Mouse (Mus musculus) MEL (cell line): Measurements from ENCODE around the gene Phxr2.

Experiments used
- POLR2A ChIP-seq, 2 experiments: IDR thresholded peaks; 2 replicates each; pipeline ENCODE4 v1.6.1; 2011 to 2012; ENCODE audit warnings: low read length in 2 of 2, mild to moderate bottlenecking in 2 of 2, control low read depth in 1 of 2, improper control_type of control experiment in 1 of 2, low read depth in 1 of 2, moderate library complexity in 1 of 2; ENCODE audit not compliant: control insufficient read depth in 1 of 2, insufficient read depth in 1 of 2, poor library complexity in 1 of 2
- TAL1 ChIP-seq: IDR thresholded peaks from 2 replicates; pipeline ENCODE4 v1.6.1; 2012; ENCODE audit warnings: mild to moderate bottlenecking, inconsistent platforms, low read length, moderate library complexity, mixed read lengths

DNA sequence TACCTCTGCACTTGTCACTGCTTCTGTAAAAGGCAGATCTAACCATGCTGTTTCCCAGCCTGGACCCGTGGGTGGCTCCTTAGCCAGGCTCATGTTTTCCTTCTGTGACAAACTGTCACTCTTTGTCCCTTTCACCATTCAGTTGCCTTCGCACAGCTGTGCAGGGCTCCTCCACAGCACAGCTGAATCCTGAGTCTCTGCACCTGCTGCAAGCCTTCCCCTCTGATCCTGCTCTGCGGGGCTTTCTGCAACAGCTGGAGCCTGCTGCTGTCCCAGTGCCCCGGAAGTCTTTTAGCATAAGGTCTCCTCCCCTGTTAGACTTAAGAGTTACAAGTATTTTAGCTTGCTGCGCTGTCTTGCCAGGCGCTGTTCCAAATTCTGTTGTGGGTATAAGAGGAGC is 6.1 kb upstream of the Phxr2 start:
- TF ChIP-seq TAL1 = no peak
- no peak for TF ChIP-seq POLR2A (IDR thresholded peaks at IDR 0.05; ENCODE audit: control insufficient read depth in 1 of 2, insufficient read depth in 1 of 2, low read depth in 1 of 2, low read length in 2 of 2, poor library complexity in 1 of 2)
